Mouse (Mus musculus) limb, embryonic 15.5 days (tissue): ENCODE data around the gene Scn2b. TPM values are rescaled to one million over a fixed set of nuclear protein-coding genes. Genes with fewer than 3 reads are reported as not detected.

Experiments
- polyA plus RNA-seq: library from polyadenylated mRNA; unstranded; fragments of >200 nt; fragmentation: Nextera tagmentation; extraction: Ambion mirVana; gene quantifications from 2 replicates; pipeline ENCODE4 v1.2.1, GENCODE M21; 2015

Scn2b gene
- polyA plus RNA-seq, 1 experiment from 2014 or later = 4.9 TPM

Other genes with a start within 250 kb of the Scn2b start
- gene Kmt2a, start 236.5 kb upstream of the Scn2b start, polyA plus RNA-seq = 12.4 and 13.7 TPM in 2 replicates
- gene Atp5l, start 197.0 kb upstream of the Scn2b start, polyA plus RNA-seq = 568 and 652 TPM in 2 replicates
- gene Ube4a, start 152.2 kb upstream of the Scn2b start, polyA plus RNA-seq = 23.9 and 24.8 TPM in 2 replicates
- gene Cd3g, start 137.4 kb upstream of the Scn2b start, polyA plus RNA-seq = 0.51 and 0.76 TPM in 2 replicates
- 0.28 TPM in 1 of 2 replicates, not detected in the other for gene Cd3d, start 136.0 kb upstream of the Scn2b start, polyA plus RNA-seq
- 0.38 and 0.45 TPM in 2 replicates for gene Cd3e, start 108.2 kb upstream of the Scn2b start, polyA plus RNA-seq
- gene Mpzl2, start 78.0 kb upstream of the Scn2b start, polyA plus RNA-seq = 41.0 and 46.0 TPM in 2 replicates
- gene Mpzl3, start 62.6 kb upstream of the Scn2b start, polyA plus RNA-seq = 13.9 and 16.3 TPM in 2 replicates
- 0.37 and 0.63 TPM in 2 replicates for gene Jaml, start 38.6 kb upstream of the Scn2b start, polyA plus RNA-seq
- 0.46 and 0.86 TPM in 2 replicates for gene Scn4b, start 20.6 kb downstream of the Scn2b start, polyA plus RNA-seq
- gene BC049352, start 64.2 kb downstream of the Scn2b start, polyA plus RNA-seq = 0.15 and 0.30 TPM in 2 replicates
- gene Tmprss4, start 86.3 kb downstream of the Scn2b start, polyA plus RNA-seq = 22.6 and 23.2 TPM in 2 replicates
- gene Il10ra, start 151.4 kb downstream of the Scn2b start, polyA plus RNA-seq = 1.3 and 1.4 TPM in 2 replicates
- gene Tmprss13, start 201.3 kb downstream of the Scn2b start, polyA plus RNA-seq = 14.6 and 14.7 TPM in 2 replicates